Mouse (Mus musculus) fibroblast of lung, adult 2 months (primary cell): ENCODE data around the gene Heatr5b.
"Not testable (repeated sequence)": the region's sequence is repeated elsewhere in the genome, so short reads cannot be mapped to it uniquely, and the experiment has no call there.

Experiments used
- DNase-seq: peaks from one replicate; pipeline ENCODE4 v3.0.0-alpha.2; 2011; ENCODE audit warnings: low read depth

Gene Heatr5b

DNA sequence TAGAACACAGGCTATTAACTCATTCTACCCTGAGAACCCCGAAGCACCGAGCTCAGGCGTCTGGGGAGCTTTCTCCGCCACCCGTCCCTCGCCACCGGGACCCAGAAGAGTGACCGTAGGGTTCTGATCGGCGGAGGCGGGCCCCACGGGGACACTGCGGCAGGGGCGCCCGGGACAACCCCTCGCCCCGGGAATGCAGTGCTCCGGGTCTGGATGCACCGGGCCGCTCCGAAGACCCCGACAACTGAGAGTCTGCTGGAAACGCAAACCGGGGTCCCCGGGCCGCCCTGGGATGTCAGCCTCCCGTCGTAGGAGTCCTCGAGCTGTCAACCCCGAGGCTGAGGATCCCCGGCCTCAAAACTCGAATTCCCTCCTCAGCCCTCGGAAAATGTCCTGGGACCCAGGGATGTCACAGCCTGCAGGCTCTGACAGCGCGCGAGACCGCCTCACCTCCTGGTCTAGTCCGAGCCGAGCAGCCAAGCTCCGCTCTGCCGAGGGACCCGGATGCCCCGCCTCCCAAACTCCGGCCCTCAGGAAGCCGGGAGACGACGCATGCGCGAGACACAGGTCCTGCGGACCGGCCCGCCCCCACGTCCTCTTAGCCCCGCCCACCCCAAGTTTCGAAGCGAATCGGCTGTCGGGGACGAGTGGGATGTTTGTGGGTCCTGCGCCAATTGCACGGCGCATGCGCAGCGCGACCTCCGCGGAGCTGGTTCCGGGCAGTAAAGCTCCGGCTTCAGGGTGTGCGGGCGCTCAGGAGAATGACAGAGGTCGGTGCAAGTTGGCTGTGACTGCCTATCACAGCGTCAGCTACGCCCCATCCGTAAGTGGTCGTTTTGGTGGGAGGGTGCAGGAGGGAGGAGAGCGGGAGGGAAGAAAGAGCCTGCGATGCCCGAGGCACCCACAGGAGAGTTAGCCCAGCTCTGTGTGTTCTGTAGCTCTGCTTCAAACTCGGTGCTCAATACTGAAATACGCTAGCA lies at the start of gene Heatr5b, which contains the start of gene Gpatch11:
Gene Heatr5b (minus strand): TSS at position 509 of the 980 bp plus-strand sequence.
Gene Gpatch11 (plus strand): TSS at position 712 of the 980 bp plus-strand sequence.
- DNase-seq = peak; percentile 96

DNA sequence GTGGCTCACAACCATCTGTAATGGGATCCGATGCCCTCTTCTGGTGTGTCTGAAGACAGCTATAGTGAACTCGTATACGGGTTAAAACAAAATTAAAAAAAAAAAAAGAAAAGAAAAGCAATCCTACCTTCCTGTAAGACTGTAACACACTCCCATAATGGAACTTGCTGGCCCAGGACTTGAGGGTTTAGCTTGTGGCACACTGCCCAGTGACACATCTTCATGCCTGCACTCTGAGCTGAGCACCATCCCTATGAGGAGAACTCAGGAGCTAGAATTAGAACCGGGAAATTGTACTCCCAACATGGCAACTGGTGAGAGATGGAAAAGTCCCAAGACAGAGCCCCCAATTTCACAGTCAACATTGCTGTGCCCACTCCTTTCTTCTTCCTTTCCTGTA lies 48.1 kb upstream of the Heatr5b start:
- no peak for DNase-seq

DNA sequence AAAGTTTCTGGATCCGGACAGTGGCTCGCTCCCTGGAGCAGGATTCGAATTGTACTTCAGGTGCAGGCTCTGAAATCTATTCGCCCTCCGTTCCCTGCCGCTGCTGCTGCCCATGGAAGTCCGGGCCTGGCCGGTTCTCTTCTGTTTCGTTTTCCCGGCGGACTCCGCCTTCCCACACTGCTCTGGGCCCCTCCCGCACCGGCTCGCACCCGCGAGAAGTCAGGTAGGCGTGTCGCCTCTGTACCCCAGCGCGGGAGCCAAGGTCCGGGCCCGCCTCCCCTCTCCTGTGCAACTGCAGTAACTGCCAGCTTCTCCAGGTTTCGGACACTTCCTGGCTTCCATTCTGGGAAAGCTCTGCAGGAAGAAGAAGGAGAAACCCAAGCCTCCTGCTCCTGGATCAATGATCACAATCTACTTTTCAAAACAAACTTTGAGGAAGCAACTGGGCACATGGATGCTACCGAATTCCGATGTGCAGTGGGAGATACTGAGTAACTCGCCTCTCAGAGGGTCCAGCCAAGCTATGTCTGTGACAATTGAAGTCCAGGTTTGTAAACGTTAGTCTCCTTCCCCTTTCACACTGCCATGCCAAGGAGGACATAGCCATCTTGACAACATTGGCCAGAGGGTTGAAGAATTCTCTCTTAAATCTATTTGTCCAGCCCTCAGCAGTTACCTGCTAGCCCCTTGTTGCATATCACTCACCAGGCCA lies 47.4 kb upstream of the Heatr5b start, which contains the start of gene Eif2ak2:
Gene Eif2ak2 (minus strand): TSS at position 173 of the 712 bp plus-strand sequence.
- DNase-seq = peak; percentile 75

DNA sequence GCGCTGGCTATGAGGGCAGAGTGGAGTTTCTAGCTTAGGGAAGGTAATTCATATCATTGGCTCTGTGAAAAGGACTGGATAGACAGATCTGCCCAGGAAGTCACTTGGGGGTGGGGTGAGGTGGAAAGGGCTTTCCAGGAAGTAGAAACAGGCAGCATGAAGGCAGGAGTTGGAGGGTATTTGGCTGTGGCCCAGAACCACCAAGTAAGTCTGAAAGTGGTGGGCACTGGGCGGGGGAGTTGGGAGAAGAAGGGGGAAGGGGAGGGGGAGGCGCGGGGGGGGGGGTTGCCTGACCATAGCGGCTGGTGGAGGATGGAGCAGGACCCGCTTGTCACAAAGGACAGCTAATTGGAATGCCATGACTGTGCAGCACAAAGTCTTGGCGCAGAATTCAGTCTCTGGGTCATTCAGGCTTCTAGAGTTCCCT lies 46.7 kb upstream of the Heatr5b start:
- DNase-seq = no peak

DNA sequence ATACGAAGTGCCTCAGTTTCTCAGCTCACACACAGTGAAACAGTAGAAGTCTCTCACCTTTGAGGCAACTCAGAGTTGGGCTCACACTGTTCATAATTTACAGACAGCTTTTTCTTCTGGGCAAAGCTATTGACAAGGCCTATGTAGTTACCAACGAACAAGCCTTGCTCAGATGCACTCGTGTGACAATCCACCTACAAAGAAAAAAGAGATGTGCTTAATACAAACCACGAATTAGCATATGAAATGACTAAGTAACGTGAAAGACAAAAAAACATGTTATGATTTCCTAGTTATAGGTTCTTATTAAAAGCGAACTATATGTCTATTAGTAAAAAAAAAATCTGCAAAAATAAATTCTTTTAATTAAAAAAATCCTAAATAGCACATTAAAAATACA lies 38.7 kb upstream of the Heatr5b start:
- DNase-seq = no peak

DNA sequence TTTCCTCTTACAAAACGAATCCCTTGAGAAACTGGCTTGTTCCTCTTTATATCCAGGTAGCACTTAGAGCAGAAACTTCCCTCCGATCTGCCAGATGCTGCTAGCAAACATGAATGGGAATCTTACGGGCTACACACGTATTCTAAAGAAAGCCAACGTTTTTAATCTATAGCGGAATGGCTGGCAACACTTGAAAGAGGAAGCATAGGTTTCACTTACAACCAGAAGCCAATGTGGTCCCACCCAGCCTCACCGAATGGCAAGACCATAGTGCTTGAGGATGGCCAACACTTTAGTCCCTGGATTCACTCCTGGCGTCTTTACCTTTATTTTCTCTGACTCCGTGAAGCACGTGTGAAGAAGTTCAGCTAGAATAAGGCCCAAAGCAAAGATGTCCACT lies 21.1 kb upstream of the Heatr5b start:
- DNase-seq = no peak

DNA sequence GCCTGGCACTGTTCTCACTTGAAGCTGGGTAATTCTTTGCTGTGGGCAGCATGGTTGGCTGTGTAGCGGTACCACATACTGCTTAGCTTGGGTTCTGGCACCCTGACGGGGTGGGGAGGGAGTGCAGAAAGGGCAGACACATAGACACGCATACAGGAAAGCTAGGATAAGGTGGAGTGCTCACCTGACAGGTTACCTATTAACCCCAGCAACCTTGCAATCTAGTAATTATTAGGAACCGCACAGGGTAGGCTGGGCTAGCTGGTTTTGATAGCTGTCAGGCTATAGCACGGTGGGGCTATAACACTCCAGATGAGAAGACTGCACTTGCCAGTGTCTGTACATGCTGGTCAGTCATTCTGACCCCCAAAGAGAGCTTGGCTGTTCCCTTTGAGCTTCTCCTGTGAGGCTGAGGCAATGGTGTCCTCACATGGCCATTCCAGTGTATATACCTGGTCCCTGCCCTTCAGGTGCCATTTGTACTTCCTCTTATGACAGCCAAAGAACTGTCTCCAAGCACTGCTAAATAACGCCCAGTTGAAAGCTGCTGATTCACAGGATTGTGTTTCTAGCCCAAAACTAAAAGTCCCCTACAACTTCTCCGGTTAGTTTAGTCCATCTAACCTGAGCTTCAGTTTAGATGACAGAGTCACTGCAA lies 7.2 kb upstream of the Heatr5b start:
- DNase-seq = no peak

DNA sequence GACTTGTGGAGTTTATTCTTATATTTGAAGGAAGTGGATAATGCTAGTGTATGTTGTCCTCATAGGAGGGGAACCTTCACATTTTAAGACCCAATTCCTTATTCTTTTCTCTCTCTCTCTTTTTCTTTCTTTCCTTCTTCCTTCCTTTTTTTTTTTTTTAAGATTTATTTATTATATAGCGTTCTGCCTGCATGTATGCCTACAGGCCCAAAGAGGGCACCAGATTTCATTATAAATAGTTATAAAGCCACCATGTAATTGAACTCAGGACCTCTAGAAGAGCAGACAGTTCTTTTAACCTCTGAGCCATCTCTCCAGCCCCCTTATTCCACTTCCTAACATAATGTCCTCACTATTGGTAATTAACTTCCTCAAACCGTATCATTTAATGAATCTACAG lies 892 bp upstream of the Heatr5b start:
- no peak for DNase-seq

DNA sequence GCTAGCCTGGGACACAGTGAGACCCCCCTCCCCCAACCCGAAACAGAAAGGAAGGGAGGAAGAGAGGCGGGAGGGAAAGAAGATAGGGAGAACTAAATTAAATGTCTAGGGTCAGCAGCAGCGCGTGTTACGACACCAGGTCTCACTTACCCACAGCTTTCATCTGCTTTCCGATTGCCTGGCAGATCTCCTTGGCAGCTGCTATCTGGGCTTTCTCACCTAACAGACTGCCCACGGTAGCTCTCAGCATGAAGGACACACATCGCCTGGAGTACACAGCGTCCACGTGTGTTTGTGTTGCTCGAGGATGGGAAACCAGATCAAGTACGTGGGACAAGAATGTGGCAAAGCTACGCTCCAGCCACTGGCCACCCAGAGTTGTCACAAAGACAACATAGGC lies 10.8 kb downstream of the Heatr5b start:
- no peak for DNase-seq

DNA sequence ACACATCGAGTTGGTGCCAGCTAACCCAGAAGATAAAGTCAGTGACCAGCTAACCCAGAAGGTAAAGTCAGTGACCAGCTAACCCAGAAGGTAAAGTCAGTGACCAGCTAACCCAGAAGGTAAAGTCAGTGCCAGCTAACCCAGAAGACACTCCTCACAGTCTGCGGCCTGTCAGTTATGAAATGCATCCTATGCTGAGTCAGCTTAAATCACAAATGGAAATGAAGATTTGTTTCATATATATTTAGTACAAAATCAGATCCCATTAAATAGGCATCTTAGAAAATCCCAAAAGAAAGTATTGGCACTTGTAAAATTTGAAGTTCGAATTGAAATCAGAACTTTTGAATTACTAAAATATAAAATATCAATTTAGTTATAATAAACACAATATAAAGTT lies 25.6 kb downstream of the Heatr5b start:
- no peak for DNase-seq

DNA sequence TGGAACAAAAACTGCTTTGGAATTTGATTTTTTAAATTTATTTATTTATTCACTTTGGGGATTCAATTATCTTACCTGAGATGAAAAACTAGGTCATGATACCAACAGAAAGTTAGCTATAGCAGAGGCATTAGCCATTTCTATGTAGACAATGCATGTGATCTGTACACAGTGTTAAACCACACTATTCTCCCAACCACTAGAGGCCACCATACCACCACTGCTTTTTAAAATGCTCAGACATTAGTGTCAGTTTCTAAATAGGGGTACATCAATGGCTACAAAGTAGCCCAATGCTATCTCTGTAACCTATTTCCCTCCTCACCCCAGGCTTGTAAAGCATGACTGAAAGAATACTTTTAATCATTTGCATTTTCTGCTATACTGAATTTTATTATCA lies 26.1 kb downstream of the Heatr5b start:
- DNase-seq = no peak

DNA sequence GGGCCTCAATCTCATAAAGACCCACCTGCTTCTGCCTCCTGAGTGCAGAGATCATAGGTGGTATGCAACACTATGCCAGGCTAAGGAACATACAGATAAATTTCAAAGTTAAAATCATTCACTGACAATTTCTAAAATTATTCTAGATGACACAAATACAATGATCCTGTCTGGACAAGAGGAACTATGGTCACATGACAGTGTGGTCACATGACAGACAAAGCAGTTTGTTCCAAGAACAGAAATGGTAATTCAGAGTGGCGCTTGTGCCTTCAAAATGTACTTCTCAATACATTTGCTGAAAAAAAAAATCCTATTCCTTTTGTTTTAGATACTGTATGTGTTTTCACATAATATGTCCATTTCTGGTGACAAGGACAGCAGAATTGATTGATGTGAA lies 37.9 kb downstream of the Heatr5b start:
- DNase-seq = no peak

DNA sequence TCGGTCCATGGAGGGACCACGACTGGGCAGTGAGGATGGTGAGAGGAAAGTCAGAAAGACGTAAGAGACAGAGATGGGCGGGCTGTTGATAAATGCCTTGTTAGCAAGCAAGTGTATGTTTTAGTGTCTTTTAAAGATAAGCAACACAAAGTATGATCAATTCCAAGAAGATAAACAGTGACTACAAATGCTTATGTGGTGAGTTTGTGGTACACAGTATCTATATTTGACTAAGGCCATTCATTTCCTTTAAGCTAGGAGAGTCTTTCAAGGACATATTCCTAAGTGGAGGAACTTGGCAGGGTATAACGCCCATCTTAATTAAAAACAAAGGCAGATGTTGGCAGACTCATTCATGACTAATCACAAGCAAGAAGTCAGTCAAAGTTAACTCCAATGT lies 40.8 kb downstream of the Heatr5b start:
- peak; percentile 0 for DNase-seq

DNA sequence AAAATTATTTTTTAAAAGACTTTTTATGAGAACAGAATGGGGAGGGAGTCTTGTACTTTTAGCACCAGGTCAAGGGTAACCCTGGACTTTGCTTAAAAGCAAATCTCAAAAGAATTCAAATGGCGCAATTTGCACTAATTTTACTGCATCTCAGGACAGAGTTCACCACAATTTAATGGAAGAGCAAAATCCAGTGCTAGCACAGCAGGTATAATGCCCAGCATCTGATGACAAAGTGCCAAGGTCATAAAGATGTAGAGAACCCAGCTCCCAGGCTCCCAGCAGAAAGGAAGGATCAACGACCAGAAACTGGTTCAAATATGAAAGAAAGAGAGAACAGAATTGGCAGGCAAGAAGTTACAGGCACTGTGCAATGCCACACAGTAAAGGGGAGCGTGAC lies 43.0 kb downstream of the Heatr5b start:
- DNase-seq = no peak

DNA sequence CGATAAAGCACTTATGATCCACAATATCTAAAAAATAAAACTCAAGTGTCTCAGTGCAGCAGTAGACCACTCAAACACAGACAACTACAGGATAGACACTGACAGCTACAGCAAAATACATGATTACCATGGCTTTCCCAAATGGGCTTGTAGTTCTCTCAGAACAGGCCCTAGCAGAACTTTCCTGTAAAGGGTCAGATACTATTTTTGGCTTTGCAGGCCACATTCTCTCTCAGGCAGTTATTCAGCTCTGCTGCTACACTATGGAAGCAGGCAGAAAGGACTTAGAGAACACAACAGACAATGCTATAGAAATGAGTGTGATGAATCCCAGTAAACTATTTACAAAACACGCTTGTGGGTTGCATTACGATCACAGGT lies 43.5 kb downstream of the Heatr5b start:
- DNase-seq = peak; percentile 0

DNA sequence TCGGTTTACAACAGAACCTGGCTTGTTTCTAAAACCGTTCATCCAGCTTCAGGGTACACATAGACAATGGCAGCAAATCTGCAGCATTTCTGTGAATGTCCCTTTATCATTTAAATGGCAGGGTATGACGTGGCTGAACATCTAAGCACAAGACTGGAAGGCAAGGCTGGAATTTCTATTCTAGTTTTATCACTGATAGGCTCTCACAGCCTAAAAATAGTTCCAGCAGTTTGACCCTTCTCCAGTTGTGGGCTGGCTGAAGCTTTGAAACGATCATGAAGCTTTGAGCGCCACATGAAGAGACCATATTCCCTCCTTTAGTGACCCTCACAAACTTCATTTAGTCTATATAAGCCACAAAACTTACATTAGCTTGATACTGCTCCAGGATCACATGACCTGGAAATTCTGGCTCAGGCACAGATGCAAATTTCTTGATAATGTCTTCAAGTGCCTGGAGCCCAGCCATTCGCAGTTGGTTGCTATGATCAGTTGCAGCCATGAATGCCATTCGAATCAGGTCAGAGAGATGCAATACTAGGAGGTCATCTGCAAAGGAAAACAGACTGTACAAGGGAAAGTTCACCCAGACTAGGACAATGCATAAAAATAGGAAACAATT lies 44.0 kb downstream of the Heatr5b start:
- DNase-seq = peak; percentile 2

DNA sequence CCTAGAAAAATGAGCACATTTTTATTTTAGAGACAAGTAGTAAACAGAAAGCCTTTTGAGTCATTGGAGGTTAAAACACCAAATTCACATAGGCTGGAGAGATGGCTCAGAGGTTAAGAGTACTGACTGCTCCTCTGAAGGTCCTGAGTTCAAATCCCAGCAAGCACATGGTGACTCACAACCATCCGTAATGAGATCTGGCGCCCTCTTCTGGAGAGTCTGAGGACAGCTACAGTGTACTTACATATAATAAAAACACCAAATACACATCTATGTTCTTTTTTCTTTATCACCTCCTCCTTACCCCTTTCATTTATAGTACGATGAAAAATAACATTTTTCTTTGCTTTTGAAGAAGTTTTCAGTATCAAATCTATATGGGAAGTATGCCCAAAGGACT lies 46.9 kb downstream of the Heatr5b start:
- DNase-seq = not testable (repeated sequence)

DNA sequence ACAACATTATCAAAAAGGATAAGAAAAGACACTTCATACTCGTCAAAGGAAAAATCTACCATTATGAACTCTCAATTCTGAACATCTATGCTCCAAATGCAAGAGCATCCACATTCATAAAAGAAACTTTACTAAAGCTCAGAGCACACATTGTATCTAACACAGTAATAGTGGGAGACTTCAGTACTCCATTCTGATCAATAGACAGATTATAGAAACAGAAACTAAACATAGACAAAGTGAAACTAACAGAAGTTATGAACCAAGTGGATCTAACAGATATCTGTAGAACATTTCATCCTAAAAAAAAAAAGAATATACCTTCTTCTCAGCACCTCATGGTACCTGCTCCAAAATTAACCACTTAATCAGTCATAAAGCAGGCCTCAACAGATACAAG lies 56.4 kb downstream of the Heatr5b start:
- no peak for DNase-seq

DNA sequence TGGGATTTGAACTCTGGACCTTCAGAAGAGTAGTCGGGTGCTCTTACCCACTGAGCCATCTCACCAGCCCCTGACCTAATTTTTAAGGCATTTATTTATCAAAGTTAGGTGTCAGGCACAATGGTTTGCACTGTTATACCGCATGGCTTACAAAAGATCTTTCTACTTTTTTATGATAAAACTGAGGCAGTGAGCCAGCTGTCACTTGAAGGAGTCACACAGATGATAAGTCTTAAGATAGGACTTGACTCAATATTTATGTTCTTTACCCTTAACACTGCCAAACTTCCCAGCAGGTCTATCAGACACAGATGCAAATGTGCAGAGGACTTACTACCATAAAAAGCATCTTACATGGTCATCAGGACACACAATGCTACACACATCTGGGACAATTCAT lies 62.8 kb downstream of the Heatr5b start:
- DNase-seq = no peak

DNA sequence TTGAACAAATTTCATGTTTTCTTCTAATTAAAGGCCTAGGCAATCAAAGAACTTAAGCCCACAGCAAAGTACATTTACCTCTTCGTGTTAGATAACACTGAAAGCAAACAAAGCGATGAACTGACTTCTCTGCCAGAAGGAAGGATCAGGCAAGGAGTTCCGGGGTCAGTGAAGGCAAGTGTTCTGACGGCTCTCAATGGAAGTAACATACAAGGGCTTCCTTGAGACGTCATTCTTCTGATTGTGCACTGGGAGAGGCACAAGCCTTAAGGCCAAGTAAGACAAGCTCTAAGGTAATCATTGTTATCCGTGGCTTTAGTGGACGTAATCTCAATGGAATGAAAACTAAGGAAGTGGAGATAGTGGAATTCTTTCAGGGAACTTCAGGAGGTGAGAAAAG lies 64.2 kb downstream of the Heatr5b start:
- no peak for DNase-seq

DNA sequence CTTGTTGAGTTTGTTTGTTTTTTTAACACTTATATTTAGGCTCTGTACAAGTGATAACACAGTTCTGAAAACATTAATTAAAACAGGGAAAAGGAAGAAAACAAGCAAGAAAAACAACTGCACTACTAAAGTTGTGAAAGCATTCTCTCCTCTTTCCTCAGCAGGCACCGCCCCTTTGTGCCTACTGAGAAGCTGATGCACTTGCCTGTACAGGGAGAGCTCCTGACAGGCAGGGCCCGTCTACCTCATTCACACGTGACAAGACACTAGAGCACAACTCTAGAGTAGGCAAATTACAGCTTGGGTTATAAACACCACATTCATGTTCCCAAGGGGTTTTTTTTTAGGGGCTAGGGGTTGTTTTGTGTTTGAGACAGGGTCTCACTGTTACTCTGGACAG lies 65.8 kb downstream of the Heatr5b start:
- DNase-seq = no peak

DNA sequence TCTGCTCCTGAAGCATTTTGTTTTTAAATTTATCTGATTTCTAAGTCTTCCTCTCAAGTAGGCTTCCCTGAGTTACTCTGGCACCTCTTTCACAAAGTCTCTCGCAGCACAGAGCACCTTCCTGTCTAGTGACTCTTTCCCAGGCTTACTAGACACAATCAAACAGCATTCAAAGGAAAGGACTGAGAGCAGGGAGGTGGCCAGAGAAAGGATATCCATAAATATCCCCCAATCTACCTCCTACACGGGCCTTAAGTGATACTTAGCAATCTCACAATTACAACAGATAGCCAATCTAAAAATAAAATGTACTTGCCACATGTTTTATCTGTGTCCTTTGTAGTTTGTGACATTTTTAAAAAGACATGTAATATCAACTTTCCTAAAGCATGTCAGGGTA lies 66.2 kb downstream of the Heatr5b start:
- no peak for DNase-seq
